Mouse (Mus musculus): Measurements from ENCODE around the gene Tnfsf8.

GRCm38 (mm10) chr4:63899081-63899523 is 38.0 kb upstream of the Tnfsf8 start:
- TF ChIP-seq POLR2A (IDR thresholded peaks at IDR 0.05; ENCODE audit: borderline replicate concordance, low read depth, low read length) (no peak), CTCF (IDR thresholded peaks at IDR 0.05; ENCODE audit: low read depth, low read length) (no peak)

Measured in bone marrow macrophage, adult 2 months (primary cell).